8 mouse cellular contexts compared by ENCODE assay signal in the genomic region with DNA sequence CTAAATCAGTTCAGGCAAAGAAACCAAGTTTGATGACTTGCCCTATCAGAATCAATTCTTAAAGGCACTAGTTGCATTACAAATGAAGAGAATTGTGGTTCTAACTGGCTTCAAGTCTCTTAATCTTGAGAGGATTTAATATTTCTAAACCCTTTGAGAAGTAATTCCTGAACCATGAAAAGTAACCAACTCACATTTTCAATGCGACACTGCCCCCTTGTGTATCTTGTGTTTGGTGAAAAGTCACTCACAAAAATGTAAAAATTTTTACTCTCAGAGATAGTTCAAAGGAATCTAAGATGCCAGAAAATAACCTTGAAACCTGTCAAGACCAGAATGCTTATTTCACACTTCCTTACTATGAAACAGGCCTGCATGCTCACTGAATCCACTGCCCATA. TPM values are rescaled to one million over a fixed set of nuclear protein-coding genes. Genes with fewer than 3 reads are reported as not detected.
A peak's percentile ranks its signal among the peaks of the same experiment; 100 is the strongest.
DNase-seq lines count a peak whose midpoint lies in the region; ATAC-seq lines count a peak whose summit lies in the region.

No protein-coding gene starts in this region.

- H3K9me3 ChIP-seq in forebrain, embryonic 16.5 days (ENCODE audit: control insufficient read depth, low read length): no peaks in the 10 kb centered on the region
- no peaks in the 10 kb centered on the region for H3K9me3 ChIP-seq in forebrain, embryonic 12.5 days
- H3K9me3 ChIP-seq in midbrain, embryonic 15.5 days: no peaks in the 10 kb centered on the region
- H3K9me3 ChIP-seq in midbrain, embryonic 11.5 days (ENCODE audit: control insufficient read depth, low read length): no peaks in the 10 kb centered on the region

- no peak for DNase-seq in midbrain, embryonic 11.5 days (ENCODE audit: low spot score, missing footprints)
- peak; percentile 71 for DNase-seq in embryo, embryonic 11 days
- DNase-seq in layer of hippocampus, adult 9-11 months: peak; percentile 25
- DNase-seq in right cerebral cortex, postnatal 25 days: peak; percentile 23
- DNase-seq in c-Kit-positive CD71-positive TER-119-positive erythroid progenitor cells, embryonic 14.5 days (ENCODE audit: low spot score): no peak

- 69% methylated on average over 1 of the region's 1 CpGs for WGBS in forebrain, embryonic 16.5 days
- 63% methylated on average over 1 of the region's 1 CpGs for WGBS in forebrain, embryonic 12.5 days
- WGBS in midbrain, embryonic 15.5 days: 65% methylated on average over 1 of the region's 1 CpGs
- WGBS in midbrain, embryonic 11.5 days: 69% methylated on average over 1 of the region's 1 CpGs

- H3K36me3 ChIP-seq in forebrain, embryonic 16.5 days (ENCODE audit: control insufficient read depth, insufficient read depth): no peaks in the 10 kb centered on the region
- 0 out of 2 replicates have a peak, but pooled peaks cover 6% of the 10 kb centered on the region for H3K36me3 ChIP-seq in forebrain, embryonic 12.5 days (replicated peaks)
- no peaks in the 10 kb centered on the region for H3K36me3 ChIP-seq in midbrain, embryonic 15.5 days (replicated peaks)
- H3K36me3 ChIP-seq in midbrain, embryonic 11.5 days (ENCODE audit: control insufficient read depth, insufficient read depth, low read length): no peaks in the 10 kb centered on the region

- peaks cover 5% of the 10 kb centered on the region; the same call in 1 of the 2 replicates for H3K4me1 ChIP-seq in forebrain, embryonic 16.5 days (replicated peaks; ENCODE audit: control insufficient read depth, insufficient read depth, low read length)
- peaks cover 24% of the 10 kb centered on the region for H3K4me1 ChIP-seq in forebrain, embryonic 12.5 days
- H3K4me1 ChIP-seq in midbrain, embryonic 15.5 days: peaks cover 7% of the 10 kb centered on the region
- H3K4me1 ChIP-seq in midbrain, embryonic 11.5 days (ENCODE audit: control insufficient read depth, insufficient read depth, low read length): peaks cover 13% of the 10 kb centered on the region

- no peaks in the 10 kb centered on the region for H3K27me3 ChIP-seq in forebrain, embryonic 16.5 days (replicated peaks; ENCODE audit: control insufficient read depth, insufficient read depth, low read length)
- H3K27me3 ChIP-seq in forebrain, embryonic 12.5 days: no peaks in the 10 kb centered on the region
- H3K27me3 ChIP-seq in midbrain, embryonic 15.5 days (replicated peaks): no peaks in the 10 kb centered on the region
- no peaks in the 10 kb centered on the region for H3K27me3 ChIP-seq in midbrain, embryonic 11.5 days (ENCODE audit: control insufficient read depth, insufficient read depth, low read length)

- H3K4me3 ChIP-seq in forebrain, embryonic 16.5 days (replicated peaks; ENCODE audit: low read length): no peak overlapping the region
- no peak overlapping the region for H3K4me3 ChIP-seq in forebrain, embryonic 12.5 days (replicated peaks)
- H3K4me3 ChIP-seq in midbrain, embryonic 15.5 days: no peak overlapping the region
- no peak overlapping the region for H3K4me3 ChIP-seq in midbrain, embryonic 11.5 days (ENCODE audit: low read depth, low read length)

- no peak overlapping the region for H3K4me2 ChIP-seq in forebrain, embryonic 16.5 days (ENCODE audit: low read length)
- no peak overlapping the region for H3K4me2 ChIP-seq in forebrain, embryonic 12.5 days
- no peak overlapping the region for H3K4me2 ChIP-seq in midbrain, embryonic 15.5 days
- H3K4me2 ChIP-seq in midbrain, embryonic 11.5 days: no peak overlapping the region

- no peak overlapping the region for H3K27ac ChIP-seq in forebrain, embryonic 16.5 days (ENCODE audit: low read length)
- no peak overlapping the region for H3K27ac ChIP-seq in forebrain, embryonic 12.5 days
- no peak overlapping the region for H3K27ac ChIP-seq in midbrain, embryonic 15.5 days
- H3K27ac ChIP-seq in midbrain, embryonic 11.5 days (ENCODE audit: low read depth, low read length): no peak overlapping the region

- ATAC-seq in forebrain, embryonic 16.5 days: 0 out of 2 replicates have a peak, but pooled peaks have one; percentile 11
- ATAC-seq in forebrain, embryonic 12.5 days (ENCODE audit: low FRiP score): no peak
- ATAC-seq in midbrain, embryonic 15.5 days (replicated peaks): 0 out of 2 replicates have a peak, but pooled peaks have one; percentile 10
- no peak for ATAC-seq in midbrain, embryonic 11.5 days (ENCODE audit: low FRiP score)

- H3K9ac ChIP-seq in forebrain, embryonic 16.5 days (replicated peaks; ENCODE audit: low read depth, low read length): no peak overlapping the region
- no peak overlapping the region for H3K9ac ChIP-seq in forebrain, embryonic 12.5 days
- H3K9ac ChIP-seq in midbrain, embryonic 15.5 days: no peak overlapping the region
- no peak overlapping the region for H3K9ac ChIP-seq in midbrain, embryonic 11.5 days (ENCODE audit: low read length)

RNA-seq across cellular contexts. Expression of a gene that starts 31.0 kb away (rescaled TPM):
- 5.6 and 6.1 TPM in 2 replicates for polyA plus RNA-seq in forebrain, embryonic 16.5 days (2015; fragmentation: Nextera tagmentation; extraction: Ambion mirVana)
- 25.0 and 26.0 TPM in 2 replicates for polyA plus RNA-seq in forebrain, embryonic 12.5 days (2016; fragmentation: Nextera tagmentation; extraction: Ambion mirVana)
- polyA plus RNA-seq in midbrain, embryonic 15.5 days (2015; fragmentation: Nextera tagmentation; extraction: Ambion mirVana): 9.9 and 11.0 TPM in 2 replicates
- polyA plus RNA-seq in midbrain, embryonic 11.5 days (2014; fragmentation: Nextera tagmentation; extraction: Ambion mirVana): 38.7 and 43.6 TPM in 2 replicates

Comparison
In these comparisons a context has a peak if more than half of its experiments do, and no peak if none do; other contexts are left out.
1. ATAC-seq: peak in forebrain, embryonic 16.5 days (single experiment) and midbrain, embryonic 15.5 days (single experiment); none in forebrain, embryonic 12.5 days (single experiment) and midbrain, embryonic 11.5 days (single experiment).
2. DNase-seq: peak in embryo, embryonic 11 days (single experiment), layer of hippocampus, adult 9-11 months (single experiment) and right cerebral cortex, postnatal 25 days (single experiment); none in midbrain, embryonic 11.5 days (single experiment) and c-Kit-positive CD71-positive TER-119-positive erythroid progenitor cells, embryonic 14.5 days (single experiment).